Mouse (Mus musculus) erythroblast, embryonic 14.5 days (primary cell): ENCODE measurements around the gene Tspan9. TPM values are rescaled to one million over a fixed set of nuclear protein-coding genes. Genes with fewer than 3 reads are reported as not detected.

Experiments used
- H3K27me3 ChIP-seq: 2 replicates; pipeline ENCODE4 v1.6.1; 2012; ENCODE audit warnings: inconsistent platforms; ENCODE audit not compliant: control insufficient read depth
- H3K36me3 ChIP-seq: 2 replicates; pipeline ENCODE4 v1.6.1; 2012; ENCODE audit warnings: mild to moderate bottlenecking, inconsistent platforms; ENCODE audit not compliant: control insufficient read depth
- H3K4me1 ChIP-seq: 2 replicates; pipeline ENCODE4 v1.6.1; 2012; ENCODE audit warnings: inconsistent platforms; ENCODE audit not compliant: control insufficient read depth
- H3K4me3 ChIP-seq: replicated peaks from 2 replicates; pipeline ENCODE3; 2012; ENCODE audit warnings: moderate library complexity, mild to moderate bottlenecking, inconsistent platforms
- H3K9me3 ChIP-seq: 2 replicates; pipeline ENCODE4 v1.6.1; 2012; ENCODE audit warnings: low read length, inconsistent platforms, mixed read lengths; ENCODE audit not compliant: control insufficient read depth
- GATA1 ChIP-seq: IDR thresholded peaks from 2 replicates; pipeline ENCODE4 v1.6.1; 2012; ENCODE audit warnings: low read length, inconsistent platforms, mixed read lengths
- TAL1 ChIP-seq: IDR thresholded peaks from 3 replicates; pipeline ENCODE4 v1.6.1; 2012; ENCODE audit warnings: low read length, inconsistent platforms, mixed read lengths
- polyA plus RNA-seq: library from polyadenylated mRNA; stranded (reverse); fragments of >175 nt; gene quantifications from 2 replicates; pipeline ENCODE4 v1.2.3, GENCODE M21; 2012

Gene Tspan9
- polyA plus RNA-seq, 1 experiment = 0.04 TPM

DNA sequence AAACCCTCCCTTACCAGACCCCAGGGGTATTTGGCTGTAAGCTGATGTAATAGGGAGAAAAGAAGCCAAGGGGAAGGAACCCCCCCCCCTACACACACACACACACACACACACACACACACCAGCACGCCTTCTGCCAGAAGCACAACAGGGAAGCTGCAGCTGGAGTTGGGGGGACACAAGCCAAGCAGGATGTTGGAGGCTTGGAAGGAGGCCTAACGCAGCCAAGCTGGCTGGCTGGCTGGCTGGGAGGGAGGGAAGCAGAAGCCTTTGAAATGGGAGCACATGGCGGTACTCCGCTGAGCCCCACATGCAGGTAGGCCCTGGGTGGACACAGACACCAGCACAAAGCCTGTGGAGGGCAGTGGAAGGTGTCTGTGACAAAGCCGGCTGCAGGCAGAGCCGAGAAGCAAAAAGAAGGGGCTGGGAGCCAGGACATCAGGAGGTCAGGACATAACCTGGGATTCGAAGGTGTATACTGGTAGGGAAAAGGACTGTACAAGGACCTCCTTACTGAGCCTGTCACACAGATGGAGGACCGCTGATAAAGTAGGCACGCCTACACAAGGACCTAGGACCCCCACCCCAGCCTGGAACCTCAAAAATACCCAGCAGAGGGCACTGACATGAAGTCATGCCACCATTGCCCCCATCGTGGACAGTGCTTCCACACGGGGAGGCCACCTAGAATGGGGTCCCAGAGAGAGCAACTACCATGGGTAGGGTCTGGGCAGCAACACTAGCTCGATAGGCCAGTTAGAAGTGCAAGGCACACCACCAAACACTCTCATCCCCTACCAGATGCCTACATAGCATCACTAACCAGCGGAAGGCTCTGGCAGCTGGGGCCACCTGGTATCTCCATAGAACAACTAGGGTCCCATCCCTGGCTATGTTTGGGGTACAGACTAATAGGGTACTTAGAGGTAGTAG is 53.4 kb downstream of the Tspan9 start:
- Histone ChIP-seq H3K9me3 (no peaks in the 10 kb centered on the region), H3K4me3 (no peak overlapping the region), H3K4me1 (no peaks in the 10 kb centered on the region), H3K27me3 (no peaks in the 10 kb centered on the region), H3K36me3 (no peaks in the 10 kb centered on the region)
- no peak for TF ChIP-seq TAL1
- TF ChIP-seq GATA1 = no peak

DNA sequence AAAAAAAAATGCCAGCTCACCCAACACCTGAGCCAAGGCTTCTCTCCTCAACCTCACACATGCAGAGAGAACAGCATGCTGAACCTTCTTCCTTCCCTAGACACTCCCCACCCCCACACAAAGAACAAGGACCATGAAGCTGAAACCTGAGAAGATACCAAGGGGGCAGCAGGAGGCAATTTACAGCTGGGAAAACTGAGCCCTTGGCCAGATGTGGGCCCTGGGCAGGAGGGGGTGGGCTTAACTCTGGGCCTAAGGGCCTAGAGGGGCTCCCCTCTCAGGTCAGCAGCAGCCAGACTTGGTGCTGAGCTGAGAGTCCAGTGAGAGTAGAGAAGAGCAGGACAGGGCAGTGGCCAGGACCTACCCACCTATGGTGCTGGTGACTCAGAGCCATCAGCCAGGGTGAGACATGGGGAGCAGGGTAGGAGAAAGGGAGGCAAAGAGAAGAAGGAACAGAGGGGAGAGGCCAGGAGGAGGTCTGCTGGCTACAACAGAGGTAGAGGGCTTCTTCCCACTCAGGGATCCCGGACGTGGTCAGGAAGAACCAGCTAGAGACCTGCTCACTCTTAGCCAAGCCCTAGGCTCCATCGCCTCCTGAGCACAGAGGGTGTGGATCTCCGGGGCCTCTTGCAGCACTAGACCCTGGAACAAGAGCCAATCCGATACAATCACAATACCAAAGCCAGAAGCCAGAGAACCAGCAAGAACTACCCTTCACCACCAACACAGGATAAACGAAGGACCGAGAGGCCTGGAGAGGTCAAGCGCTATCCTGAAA is 54.5 kb downstream of the Tspan9 start:
- H3K36me3 ChIP-seq = no peaks in the 10 kb centered on the region
- no peak overlapping the region for H3K4me3 ChIP-seq
- no peaks in the 10 kb centered on the region for H3K27me3 ChIP-seq
- TF ChIP-seq TAL1 (no peak), GATA1 (no peak)
- no peaks in the 10 kb centered on the region for H3K4me1 ChIP-seq
- no peaks in the 10 kb centered on the region for H3K9me3 ChIP-seq

GRCm38 (mm10) chr6:128085488-128086066 is 57.8 kb downstream of the Tspan9 start:
- no peak for TF ChIP-seq GATA1
- no peak for TF ChIP-seq TAL1
- H3K4me3 ChIP-seq = no peak overlapping the region
- no peaks in the 10 kb centered on the region for H3K9me3 ChIP-seq
- H3K27me3 ChIP-seq = no peaks in the 10 kb centered on the region
- H3K4me1 ChIP-seq = no peaks in the 10 kb centered on the region
- no peaks in the 10 kb centered on the region for H3K36me3 ChIP-seq

DNA sequence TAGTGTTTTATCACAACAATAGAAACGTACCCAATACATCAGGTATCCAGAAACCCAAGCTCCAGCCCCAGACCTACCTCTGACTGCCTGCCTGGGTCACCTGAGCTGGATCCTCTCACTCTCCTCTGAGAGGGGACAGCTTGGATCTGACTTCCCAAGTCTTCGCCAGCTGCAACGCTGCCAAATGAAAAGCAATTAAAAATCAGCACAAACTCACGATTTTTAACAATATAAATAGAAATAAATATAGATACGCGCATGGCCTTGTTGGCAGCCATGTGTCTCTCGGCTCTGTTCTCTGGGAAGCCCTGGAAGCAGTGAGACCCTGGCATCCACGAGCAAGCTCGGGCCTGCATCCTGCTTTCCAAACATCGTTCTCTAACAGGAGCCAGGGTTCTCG is 60.1 kb downstream of the Tspan9 start:
- TF ChIP-seq GATA1 (no peak), TAL1 (no peak)
- Histone ChIP-seq H3K4me3 (no peak overlapping the region), H3K9me3 (no peaks in the 10 kb centered on the region), H3K27me3 (no peaks in the 10 kb centered on the region), H3K4me1 (no peaks in the 10 kb centered on the region), H3K36me3 (no peaks in the 10 kb centered on the region)

- Histone ChIP-seq H3K27me3 (no peaks in the 10 kb centered on the region), H3K4me1 (no peaks in the 10 kb centered on the region), H3K36me3 (no peaks in the 10 kb centered on the region), H3K9me3 (no peaks in the 10 kb centered on the region), H3K4me3 (no peak overlapping the region)
- no peak for TF ChIP-seq TAL1
- TF ChIP-seq GATA1 = no peak
Measured at GRCm38 (mm10) chr6:128081781-128082180, 61.6 kb downstream of the Tspan9 start.

- Histone ChIP-seq H3K27me3 (no peaks in the 10 kb centered on the region), H3K4me3 (no peak overlapping the region), H3K36me3 (no peaks in the 10 kb centered on the region), H3K4me1 (no peaks in the 10 kb centered on the region), H3K9me3 (no peaks in the 10 kb centered on the region)
- TF ChIP-seq GATA1 (no peak), TAL1 (no peak)
Measured at GRCm38 (mm10) chr6:128081293-128081692, 62.1 kb downstream of the Tspan9 start.

DNA sequence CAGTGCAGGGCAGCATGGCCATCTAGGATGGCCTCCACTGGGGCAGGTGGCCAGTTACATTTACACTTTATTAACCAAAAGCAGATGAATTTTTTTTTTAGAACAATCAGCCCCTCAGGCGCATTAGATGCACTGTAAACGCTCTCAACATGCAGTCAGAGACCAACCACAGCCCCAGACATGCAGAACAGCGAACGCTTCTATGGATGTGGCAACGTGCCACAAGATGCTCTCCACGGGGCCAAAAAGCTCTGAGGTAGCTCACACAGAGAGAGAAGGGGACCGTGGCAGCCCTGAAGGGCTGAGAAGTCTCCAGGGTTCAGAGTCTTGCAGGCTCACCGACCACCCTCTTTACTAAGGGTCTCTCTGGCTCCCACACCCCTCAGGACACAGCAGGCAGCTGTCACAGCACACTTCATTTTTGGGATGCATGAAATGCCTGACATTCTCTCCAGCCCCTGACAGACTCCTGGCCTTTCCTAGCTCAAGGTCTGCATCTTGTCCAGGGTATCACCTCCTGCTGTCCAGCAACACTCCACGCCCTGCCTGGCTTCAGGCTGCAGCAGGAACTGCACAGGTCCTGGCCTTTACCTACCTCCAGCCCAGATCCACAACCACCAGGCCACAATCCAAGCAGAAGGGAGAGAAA is 63.7 kb downstream of the Tspan9 start:
- H3K36me3 ChIP-seq = no peaks in the 10 kb centered on the region
- TF ChIP-seq GATA1 (no peak), TAL1 (no peak)
- no peaks in the 10 kb centered on the region for H3K4me1 ChIP-seq
- no peaks in the 10 kb centered on the region for H3K27me3 ChIP-seq
- H3K4me3 ChIP-seq = no peak overlapping the region
- H3K9me3 ChIP-seq = no peaks in the 10 kb centered on the region

DNA sequence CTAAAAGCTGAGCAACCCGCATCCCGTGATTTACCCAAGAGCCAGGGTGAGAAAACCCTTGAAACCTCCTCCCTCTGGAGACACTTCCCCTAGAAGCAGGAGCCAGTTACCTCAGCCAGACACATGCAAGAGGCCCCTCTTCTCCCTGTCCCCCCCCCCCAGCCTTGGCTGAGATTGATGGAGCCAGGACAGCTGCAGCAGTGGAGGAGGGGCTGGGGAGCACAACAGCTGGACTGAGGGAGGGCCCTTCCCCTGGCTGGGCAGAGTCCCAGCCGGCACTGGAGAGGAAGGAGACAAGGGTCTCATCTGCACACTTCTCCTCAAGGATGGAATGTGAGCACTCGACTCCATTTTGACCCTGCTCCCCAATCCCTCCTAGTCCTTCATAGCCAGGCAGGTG is 64.9 kb downstream of the Tspan9 start:
- H3K9me3 ChIP-seq = no peaks in the 10 kb centered on the region
- H3K4me1 ChIP-seq = no peaks in the 10 kb centered on the region
- TF ChIP-seq GATA1 (no peak), TAL1 (no peak)
- no peak overlapping the region for H3K4me3 ChIP-seq
- no peaks in the 10 kb centered on the region for H3K27me3 ChIP-seq
- no peaks in the 10 kb centered on the region for H3K36me3 ChIP-seq
